Mouse (Mus musculus): ENCODE data around the gene Fignl2. TPM values are rescaled to one million over a fixed set of nuclear protein-coding genes. Genes with fewer than 3 reads are reported as not detected.

Gene Fignl2
- polyA plus RNA-seq, 1 experiment from 2014 or later: 0.26 TPM

GRCm38 (mm10) chr15:101072736-101073135 lies 5.6 kb downstream of the Fignl2 start:
- Histone ChIP-seq H3K4me1 (ENCODE audit: control insufficient read depth in 2 of 2, insufficient read depth in 2 of 2, low read length in 2 of 2) (peaks cover 9 to 24% of the 10 kb centered on the region in 2 experiments; a peak in 3 of 4 replicates), H3K9me3 (ENCODE audit: control insufficient read depth, low read length) (no peaks in the 10 kb centered on the region), H3K27me3 (ENCODE audit: control insufficient read depth, insufficient read depth, low read length) (peaks cover 23% of the 10 kb centered on the region), H3K4me2 (ENCODE audit: low read length) (no peak overlapping the region), H3K9ac (ENCODE audit: low read length) (no peak overlapping the region), H3K27ac (replicated peaks in 1 of 2; ENCODE audit: control insufficient read depth in 1 of 2, insufficient read depth in 1 of 2, low read depth in 2 of 2, low read length in 2 of 2) (no peak overlapping the region), H3K4me3 (ENCODE audit: control insufficient read depth in 1 of 2, insufficient read depth in 1 of 2, low read depth in 1 of 2, low read length in 2 of 2) (no peak overlapping the region), H3K36me3 (ENCODE audit: control insufficient read depth, insufficient read depth, low read length) (no peaks in the 10 kb centered on the region)
- WGBS: 40% methylated on average over 2 of the region's 2 CpGs
- no peak for ATAC-seq (ENCODE audit: insufficient number of reproducible peaks, insufficient read depth, low FRiP score, low read depth)

DNA sequence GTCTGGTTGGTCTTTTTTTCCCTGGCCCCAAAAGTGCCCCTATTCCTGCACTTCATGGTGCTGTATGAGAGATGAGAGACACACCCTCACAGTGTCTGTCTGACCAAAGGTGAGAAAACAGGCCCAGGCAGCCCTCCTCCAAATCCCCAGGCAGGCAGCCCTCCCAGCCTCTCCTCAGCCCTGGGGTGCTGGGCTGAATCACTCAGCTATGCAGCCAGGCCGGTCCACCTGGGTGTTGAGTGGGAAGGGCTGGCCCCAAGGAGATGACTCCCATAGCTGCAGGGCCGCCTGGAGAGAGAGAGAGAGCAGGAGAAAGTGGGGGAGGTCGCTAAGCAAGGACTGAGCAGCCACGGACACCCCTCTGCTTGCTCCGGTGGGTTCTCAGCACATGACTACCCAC lies 7.6 kb downstream of the Fignl2 start:
- Histone ChIP-seq H3K4me2 (ENCODE audit: low read length) (no peak overlapping the region), H3K27me3 (ENCODE audit: control insufficient read depth, insufficient read depth, low read length) (peaks cover 4% of the 10 kb centered on the region; the same call in 1 of the 2 replicates), H3K36me3 (ENCODE audit: control insufficient read depth, insufficient read depth, low read length) (no peaks in the 10 kb centered on the region), H3K27ac (replicated peaks in 1 of 2; ENCODE audit: control insufficient read depth in 1 of 2, insufficient read depth in 1 of 2, low read depth in 2 of 2, low read length in 2 of 2) (no peak overlapping the region), H3K4me3 (ENCODE audit: control insufficient read depth in 1 of 2, insufficient read depth in 1 of 2, low read depth in 1 of 2, low read length in 2 of 2) (no peak overlapping the region), H3K4me1 (ENCODE audit: control insufficient read depth in 2 of 2, insufficient read depth in 2 of 2, low read length in 2 of 2) (peaks cover 7% of the 10 kb centered on the region in 2 experiments; a peak in 3 of 4 replicates), H3K9me3 (ENCODE audit: control insufficient read depth, low read length) (no peaks in the 10 kb centered on the region), H3K9ac (ENCODE audit: low read length) (no peak overlapping the region)
- no peak for ATAC-seq (ENCODE audit: insufficient number of reproducible peaks, insufficient read depth, low FRiP score, low read depth)
- WGBS: 13% methylated on average over 5 of the region's 5 CpGs

DNA sequence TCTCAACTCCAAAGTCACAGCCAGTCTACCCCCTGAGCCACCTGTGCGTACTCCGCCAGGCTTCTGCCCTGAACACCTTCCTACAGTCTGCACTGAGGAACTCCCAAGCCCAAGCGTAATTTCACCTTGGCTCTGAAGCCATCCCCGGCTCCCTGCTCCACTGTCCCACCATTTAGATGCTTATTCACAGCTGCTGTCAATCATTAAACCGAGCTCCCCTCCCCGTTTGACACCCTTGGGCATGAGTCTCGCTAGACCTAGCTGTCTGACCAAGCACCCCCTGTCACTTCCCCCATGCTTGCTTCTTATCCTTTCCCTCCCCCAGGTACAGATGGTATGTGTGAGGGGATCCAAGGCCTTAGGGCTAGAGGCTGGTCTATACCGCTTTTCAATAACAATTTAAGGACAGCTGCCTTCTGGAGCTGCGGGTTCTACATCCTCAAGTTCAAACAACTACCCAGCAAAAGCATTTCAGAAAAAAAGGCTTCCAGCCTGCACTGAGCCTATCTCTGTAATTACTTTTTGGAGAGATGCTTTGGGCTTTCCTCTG lies 8.7 kb downstream of the Fignl2 start:
- no peak for ATAC-seq (ENCODE audit: insufficient number of reproducible peaks, insufficient read depth, low FRiP score, low read depth)
- no peak overlapping the region for H3K27ac ChIP-seq (replicated peaks in 1 of 2; ENCODE audit: control insufficient read depth in 1 of 2, insufficient read depth in 1 of 2, low read depth in 2 of 2, low read length in 2 of 2)
- no peak overlapping the region for H3K4me3 ChIP-seq (ENCODE audit: control insufficient read depth in 1 of 2, insufficient read depth in 1 of 2, low read depth in 1 of 2, low read length in 2 of 2)
- no peak overlapping the region for H3K9ac ChIP-seq (ENCODE audit: low read length)
- no peaks in the 10 kb centered on the region for H3K36me3 ChIP-seq (ENCODE audit: control insufficient read depth, insufficient read depth, low read length)
- no peak overlapping the region for H3K4me2 ChIP-seq (ENCODE audit: low read length)
- H3K27me3 ChIP-seq (ENCODE audit: control insufficient read depth, insufficient read depth, low read length): peaks cover 3% of the 10 kb centered on the region; the same call in 1 of the 2 replicates
- H3K9me3 ChIP-seq (ENCODE audit: control insufficient read depth, low read length): no peaks in the 10 kb centered on the region
- H3K4me1 ChIP-seq (ENCODE audit: control insufficient read depth in 2 of 2, insufficient read depth in 2 of 2, low read length in 2 of 2): peaks cover 9 to 12% of the 10 kb centered on the region in 2 experiments; a peak in 3 of 4 replicates
- 68% methylated on average over 9 of the region's 9 CpGs for WGBS

DNA sequence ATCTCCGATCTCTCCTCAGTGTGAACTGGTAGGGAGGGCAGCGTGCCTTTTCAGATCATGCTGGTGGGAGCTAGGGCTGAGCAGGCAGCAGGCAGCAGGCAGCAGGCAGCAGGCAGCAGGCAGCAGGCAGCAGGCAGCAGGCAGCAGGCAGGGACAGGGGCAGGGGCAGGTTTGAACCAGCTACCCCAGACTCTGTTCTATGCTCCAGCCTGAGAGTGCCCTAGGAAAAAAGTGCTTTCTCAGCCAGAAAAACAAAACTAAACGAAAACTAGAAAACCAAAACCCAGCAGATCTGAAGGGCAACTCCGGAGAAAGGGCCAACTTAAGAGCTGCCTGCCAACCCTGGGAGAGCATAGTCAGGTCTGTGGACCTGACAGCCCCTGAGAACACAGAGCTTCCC lies 9.7 kb downstream of the Fignl2 start:
- 0 out of 4 replicates have a peak overlapping the region, but pooled peaks of 1 of the 2 experiments have one; percentile 26 for H3K27ac ChIP-seq (replicated peaks in 1 of 2; ENCODE audit: control insufficient read depth in 1 of 2, insufficient read depth in 1 of 2, low read depth in 2 of 2, low read length in 2 of 2)
- 65% methylated on average over 4 of the region's 4 CpGs for WGBS
- H3K4me2 ChIP-seq (ENCODE audit: low read length): no peak overlapping the region
- peaks cover 10 to 12% of the 10 kb centered on the region in 2 experiments; a peak in 3 of 4 replicates for H3K4me1 ChIP-seq (ENCODE audit: control insufficient read depth in 2 of 2, insufficient read depth in 2 of 2, low read length in 2 of 2)
- no peaks in the 10 kb centered on the region for H3K9me3 ChIP-seq (ENCODE audit: control insufficient read depth, low read length)
- H3K27me3 ChIP-seq (ENCODE audit: control insufficient read depth, insufficient read depth, low read length): peaks cover 3% of the 10 kb centered on the region; the same call in 1 of the 2 replicates
- no peak overlapping the region for H3K9ac ChIP-seq (ENCODE audit: low read length)
- H3K36me3 ChIP-seq (ENCODE audit: control insufficient read depth, insufficient read depth, low read length): no peaks in the 10 kb centered on the region
- ATAC-seq (ENCODE audit: insufficient number of reproducible peaks, insufficient read depth, low FRiP score, low read depth): no peak
- no peak overlapping the region for H3K4me3 ChIP-seq (ENCODE audit: control insufficient read depth in 1 of 2, insufficient read depth in 1 of 2, low read depth in 1 of 2, low read length in 2 of 2)

- Histone ChIP-seq H3K4me1 (ENCODE audit: control insufficient read depth in 2 of 2, insufficient read depth in 2 of 2, low read length in 2 of 2) (peaks cover 10 to 12% of the 10 kb centered on the region in 2 experiments; a peak in 3 of 4 replicates), H3K9ac (ENCODE audit: low read length) (no peak overlapping the region), H3K27me3 (ENCODE audit: control insufficient read depth, insufficient read depth, low read length) (peaks cover 3% of the 10 kb centered on the region; the same call in 1 of the 2 replicates), H3K4me3 (ENCODE audit: control insufficient read depth in 1 of 2, insufficient read depth in 1 of 2, low read depth in 1 of 2, low read length in 2 of 2) (no peak overlapping the region), H3K9me3 (ENCODE audit: control insufficient read depth, low read length) (no peaks in the 10 kb centered on the region), H3K4me2 (ENCODE audit: low read length) (no peak overlapping the region), H3K36me3 (ENCODE audit: control insufficient read depth, insufficient read depth, low read length) (no peaks in the 10 kb centered on the region), H3K27ac (replicated peaks in 1 of 2; ENCODE audit: control insufficient read depth in 1 of 2, insufficient read depth in 1 of 2, low read depth in 2 of 2, low read length in 2 of 2) (peak overlapping the region in 1 of 2 experiments; percentile 26; a peak in 1 of 4 replicates)
- no peak for ATAC-seq (ENCODE audit: insufficient number of reproducible peaks, insufficient read depth, low FRiP score, low read depth)
- 61% methylated on average over 3 of the region's 3 CpGs for WGBS
These were observed 10.3 kb downstream of the Fignl2 start for GRCm38 (mm10) chr15:101068029-101068428.

DNA sequence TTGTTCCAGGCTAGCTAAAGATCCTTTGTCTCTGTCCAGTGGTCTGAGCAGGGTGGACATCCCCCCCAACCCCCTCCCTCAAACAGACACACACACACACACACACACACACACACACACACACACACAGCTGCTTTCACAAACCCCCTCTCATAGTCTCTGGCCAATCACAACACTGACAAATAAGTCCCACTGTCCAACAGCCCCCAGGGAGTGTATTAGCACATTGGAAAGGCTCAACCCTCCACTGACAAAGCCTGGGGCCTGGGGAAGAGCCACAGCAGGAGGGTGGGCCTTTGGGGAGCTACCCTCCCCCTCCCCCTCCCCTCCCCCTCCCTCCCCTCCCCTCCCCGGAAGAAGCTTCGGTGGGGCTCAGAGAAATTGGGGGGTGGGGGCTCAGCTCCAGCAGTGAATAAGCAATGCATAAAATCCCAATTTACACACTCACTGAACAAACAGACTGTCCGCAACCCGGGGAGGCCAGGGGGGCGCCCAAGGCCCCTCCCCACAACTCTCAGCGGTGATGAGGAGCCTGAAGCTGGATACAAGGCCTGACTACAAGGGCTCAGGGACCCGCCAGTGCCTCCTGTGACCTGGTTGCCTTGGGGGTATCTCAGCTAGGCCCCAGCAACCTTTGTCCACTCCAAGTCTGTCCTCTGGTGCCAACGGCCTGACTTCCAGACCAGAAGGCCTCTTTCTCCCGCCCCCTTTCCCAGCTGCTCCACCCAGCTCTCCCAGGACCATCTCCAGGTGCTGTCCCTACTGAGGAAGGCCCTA lies 11.3 kb downstream of the Fignl2 start:
- no peak overlapping the region for H3K4me3 ChIP-seq (ENCODE audit: control insufficient read depth in 1 of 2, insufficient read depth in 1 of 2, low read depth in 1 of 2, low read length in 2 of 2)
- no peak overlapping the region for H3K4me2 ChIP-seq (ENCODE audit: low read length)
- ATAC-seq (ENCODE audit: insufficient number of reproducible peaks, insufficient read depth, low FRiP score, low read depth): no peak
- peaks cover 10 to 12% of the 10 kb centered on the region in 2 experiments; a peak in 3 of 4 replicates for H3K4me1 ChIP-seq (ENCODE audit: control insufficient read depth in 2 of 2, insufficient read depth in 2 of 2, low read length in 2 of 2)
- 60% methylated on average over 7 of the region's 9 CpGs for WGBS
- no peak overlapping the region for H3K9ac ChIP-seq (ENCODE audit: low read length)
- H3K9me3 ChIP-seq (ENCODE audit: control insufficient read depth, low read length): no peaks in the 10 kb centered on the region
- no peak overlapping the region for H3K27ac ChIP-seq (replicated peaks in 1 of 2; ENCODE audit: control insufficient read depth in 1 of 2, insufficient read depth in 1 of 2, low read depth in 2 of 2, low read length in 2 of 2)
- H3K36me3 ChIP-seq (ENCODE audit: control insufficient read depth, insufficient read depth, low read length): no peaks in the 10 kb centered on the region
- H3K27me3 ChIP-seq (ENCODE audit: control insufficient read depth, insufficient read depth, low read length): peaks cover 3% of the 10 kb centered on the region; the same call in 1 of the 2 replicates

DNA sequence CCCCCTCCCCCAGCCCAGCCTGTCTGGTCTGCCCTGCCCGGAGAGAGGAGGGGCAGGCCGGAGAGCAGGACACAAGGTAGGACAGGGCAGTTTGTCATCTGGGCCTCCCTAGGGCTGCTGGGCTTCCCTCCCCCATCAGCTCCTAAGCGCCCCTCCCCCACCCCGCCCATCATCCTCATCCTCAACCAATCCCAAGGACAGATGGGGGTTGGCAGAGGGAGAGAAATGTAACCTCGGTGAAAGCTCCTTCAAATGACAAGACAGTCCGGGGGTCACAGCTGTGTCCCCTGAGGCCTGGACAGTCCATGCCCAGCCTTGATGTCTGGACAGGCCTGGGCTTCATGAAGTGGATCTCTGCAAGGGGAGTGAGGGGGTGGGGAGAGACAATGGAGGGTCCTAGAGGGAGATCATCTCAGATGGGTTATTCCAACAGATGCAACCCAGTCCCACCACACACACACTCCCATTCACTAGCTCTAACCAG lies 12.0 kb downstream of the Fignl2 start:
- Histone ChIP-seq H3K9me3 (ENCODE audit: control insufficient read depth, low read length) (no peaks in the 10 kb centered on the region), H3K4me3 (ENCODE audit: control insufficient read depth in 1 of 2, insufficient read depth in 1 of 2, low read depth in 1 of 2, low read length in 2 of 2) (no peak overlapping the region), H3K9ac (ENCODE audit: low read length) (no peak overlapping the region), H3K4me2 (ENCODE audit: low read length) (no peak overlapping the region), H3K27me3 (ENCODE audit: control insufficient read depth, insufficient read depth, low read length) (peaks cover 3% of the 10 kb centered on the region; the same call in 1 of the 2 replicates), H3K27ac (replicated peaks in 1 of 2; ENCODE audit: control insufficient read depth in 1 of 2, insufficient read depth in 1 of 2, low read depth in 2 of 2, low read length in 2 of 2) (no peak overlapping the region), H3K4me1 (ENCODE audit: control insufficient read depth in 2 of 2, insufficient read depth in 2 of 2, low read length in 2 of 2) (peaks cover 10 to 12% of the 10 kb centered on the region in 2 experiments; a peak in 3 of 4 replicates), H3K36me3 (ENCODE audit: control insufficient read depth, insufficient read depth, low read length) (no peaks in the 10 kb centered on the region)
- ATAC-seq (ENCODE audit: insufficient number of reproducible peaks, insufficient read depth, low FRiP score, low read depth): no peak
- WGBS: 31% methylated on average over 4 of the region's 6 CpGs

Data from heart, embryonic 14.5 days (tissue).